Mouse (Mus musculus) hindlimb bud, embryonic 11.5 days (tissue): ENCODE measurements around the gene Trmt10a.
A peak's percentile ranks its signal among the peaks of the same experiment; 100 is the strongest.
"Not testable (repeated sequence)": the region's sequence is repeated elsewhere in the genome, so short reads cannot be mapped to it uniquely, and the experiment has no call there.

Experiments
- DNase-seq: peaks from one replicate; pipeline ENCODE4 v3.0.0-alpha.2; 2012; ENCODE audit warnings: low read depth, low spot score; ENCODE audit errors: extremely low spot score

The Trmt10a gene

GRCm38 (mm10) chr3:138133916-138134315 lies 9.3 kb upstream of the Trmt10a start:
- no peak for DNase-seq

- no peak for DNase-seq
Observed at GRCm38 (mm10) chr3:138134528-138134927, 8.7 kb upstream of the Trmt10a start.

GRCm38 (mm10) chr3:138138146-138138545 lies 5.1 kb upstream of the Trmt10a start:
- DNase-seq: not testable (repeated sequence)

- no peak for DNase-seq
Observed at GRCm38 (mm10) chr3:138139663-138140062, 3.6 kb upstream of the Trmt10a start.

GRCm38 (mm10) chr3:138142052-138142732 lies 1.1 kb upstream of the Trmt10a start:
- no peak for DNase-seq

- DNase-seq: no peak
Observed at GRCm38 (mm10) chr3:138142733-138143314, 424 bp upstream of the Trmt10a start.

- DNase-seq: peak; percentile 24
Observed at GRCm38 (mm10) chr3:138144060-138144641, 903 bp downstream of the Trmt10a start.

GRCm38 (mm10) chr3:138144642-138145171 lies 1.5 kb downstream of the Trmt10a start, which contains the start of gene Mttp:
Gene Mttp (minus strand): TSS chr3:138144968.
- DNase-seq: peak; percentile 86

- no peak for DNase-seq
Observed at GRCm38 (mm10) chr3:138148811-138149210, 5.6 kb downstream of the Trmt10a start.

GRCm38 (mm10) chr3:138155062-138155461 lies 11.8 kb downstream of the Trmt10a start:
- no peak for DNase-seq

- DNase-seq: no peak
Observed at GRCm38 (mm10) chr3:138156651-138157050, 13.4 kb downstream of the Trmt10a start.

- DNase-seq: no peak
Observed at GRCm38 (mm10) chr3:138161623-138162022, 18.4 kb downstream of the Trmt10a start.

GRCm38 (mm10) chr3:138162553-138163183 lies 19.4 kb downstream of the Trmt10a start:
- no peak for DNase-seq

GRCm38 (mm10) chr3:138173291-138173690 lies 30.0 kb downstream of the Trmt10a start:
- DNase-seq: no peak

- DNase-seq: no peak
Observed at GRCm38 (mm10) chr3:138175551-138175950, 32.3 kb downstream of the Trmt10a start.

GRCm38 (mm10) chr3:138182019-138182418 lies 38.8 kb downstream of the Trmt10a start:
- DNase-seq: no peak

- DNase-seq: no peak
Observed at GRCm38 (mm10) chr3:138183371-138183770, 40.1 kb downstream of the Trmt10a start.

GRCm38 (mm10) chr3:138185290-138185689 lies 42.0 kb downstream of the Trmt10a start:
- DNase-seq: no peak

GRCm38 (mm10) chr3:138185995-138186930 lies 43.0 kb downstream of the Trmt10a start:
- DNase-seq: no peak

- DNase-seq: no peak
Observed at GRCm38 (mm10) chr3:138192260-138192659, 49.0 kb downstream of the Trmt10a start.
